Mouse (Mus musculus) cerebellum, adult 2 months (tissue): ENCODE data around the gene Gjc3.

Experiments used
- CTCF ChIP-seq: fragments of 200-500 bp; IDR thresholded peaks from 2 replicates; pipeline ENCODE4 v1.5.1; 2011; ENCODE audit warnings: low read depth, mild to moderate bottlenecking, control low read depth, low read length, moderate library complexity, borderline replicate concordance; ENCODE audit not compliant: insufficient read depth
- POLR2A ChIP-seq: fragments of 200-500 bp; IDR thresholded peaks from 2 replicates; pipeline ENCODE4 v1.6.1; 2011; ENCODE audit warnings: low read length, control low read depth, borderline replicate concordance; ENCODE audit not compliant: insufficient read depth

- TF ChIP-seq CTCF (no peak), POLR2A (no peak)
Measured at GRCm38 (mm10) chr5:137928439-137928838, 34.5 kb downstream of the Gjc3 start.
